Mouse (Mus musculus): ENCODE data around the gene Slc24a3. TPM values are rescaled to one million over a fixed set of nuclear protein-coding genes. Genes with fewer than 3 reads are reported as not detected.

The Slc24a3 gene
- total and polyA plus RNA-seq, 2 experiments from 2014 or later, result 27.0 to 40.6 TPM

GRCm38 (mm10) chr2:145225640-145226039, 58.1 kb downstream of the Slc24a3 start:
- Histone ChIP-seq H3K36me3 (ENCODE audit: insufficient read depth) (no peaks in the 10 kb centered on the region), H3K4me3 (ENCODE audit: low read depth, low read length) (no peak overlapping the region), H3K27ac (ENCODE audit: low read depth, low read length) (no peak overlapping the region), H3K4me1 (ENCODE audit: insufficient read depth) (no peaks in the 10 kb centered on the region), H3K9me3 (ENCODE audit: low read length) (no peaks in the 10 kb centered on the region), H3K9ac (no peak overlapping the region), H3K27me3 (ENCODE audit: insufficient read depth, low read length) (no peaks in the 10 kb centered on the region), H3K4me2 (ENCODE audit: low read depth) (no peak overlapping the region)
- 81% methylated on average over 3 of the region's 3 CpGs for WGBS
- no peak for DNase-seq
- TF ChIP-seq CTCF (IDR thresholded peaks at IDR 0.05; ENCODE audit: low read depth), result no peak
- no peak for ATAC-seq

- no peak overlapping the region for H3K4me2 ChIP-seq (ENCODE audit: low read depth)
- DNase-seq, result no peak
- no peaks in the 10 kb centered on the region for H3K9me3 ChIP-seq (ENCODE audit: low read length)
- H3K9ac ChIP-seq, result no peak overlapping the region
- H3K4me1 ChIP-seq (ENCODE audit: insufficient read depth), result no peaks in the 10 kb centered on the region
- H3K27ac ChIP-seq (ENCODE audit: low read depth, low read length), result no peak overlapping the region
- no peak for ATAC-seq
- 89% methylated on average over 1 of the region's 1 CpGs for WGBS
- no peaks in the 10 kb centered on the region for H3K27me3 ChIP-seq (ENCODE audit: insufficient read depth, low read length)
- H3K36me3 ChIP-seq (ENCODE audit: insufficient read depth), result no peaks in the 10 kb centered on the region
- H3K4me3 ChIP-seq (ENCODE audit: low read depth, low read length), result no peak overlapping the region
- no peak for TF ChIP-seq CTCF (IDR thresholded peaks at IDR 0.05; ENCODE audit: low read depth)
Measured at GRCm38 (mm10) chr2:145226100-145226499, 58.5 kb downstream of the Slc24a3 start.

- Histone ChIP-seq H3K27me3 (ENCODE audit: insufficient read depth, low read length) (no peaks in the 10 kb centered on the region), H3K27ac (ENCODE audit: low read depth, low read length) (no peak overlapping the region), H3K36me3 (ENCODE audit: insufficient read depth) (no peaks in the 10 kb centered on the region), H3K4me1 (ENCODE audit: insufficient read depth) (no peaks in the 10 kb centered on the region), H3K9ac (no peak overlapping the region), H3K4me3 (ENCODE audit: low read depth, low read length) (no peak overlapping the region), H3K9me3 (ENCODE audit: low read length) (no peaks in the 10 kb centered on the region), H3K4me2 (ENCODE audit: low read depth) (no peak overlapping the region)
- 78% methylated on average over 5 of the region's 5 CpGs for WGBS
- no peak for DNase-seq
- ATAC-seq, result no peak
- TF ChIP-seq CTCF (IDR thresholded peaks at IDR 0.05; ENCODE audit: low read depth), result no peak
Measured at GRCm38 (mm10) chr2:145227351-145227750, 59.8 kb downstream of the Slc24a3 start.

- no peak overlapping the region for H3K4me3 ChIP-seq (ENCODE audit: low read depth, low read length)
- H3K27ac ChIP-seq (ENCODE audit: low read depth, low read length), result no peak overlapping the region
- H3K27me3 ChIP-seq (ENCODE audit: insufficient read depth, low read length), result no peaks in the 10 kb centered on the region
- no peaks in the 10 kb centered on the region for H3K4me1 ChIP-seq (ENCODE audit: insufficient read depth)
- DNase-seq, result no peak
- ATAC-seq, result no peak; the same call in 1 of the 2 replicates
- no peaks in the 10 kb centered on the region for H3K36me3 ChIP-seq (ENCODE audit: insufficient read depth)
- H3K4me2 ChIP-seq (ENCODE audit: low read depth), result no peak overlapping the region
- no peaks in the 10 kb centered on the region for H3K9me3 ChIP-seq (ENCODE audit: low read length)
- WGBS, result 64% methylated on average over 6 of the region's 6 CpGs
- TF ChIP-seq CTCF (IDR thresholded peaks at IDR 0.05; ENCODE audit: low read depth), result no peak
- H3K9ac ChIP-seq, result no peak overlapping the region
Measured at GRCm38 (mm10) chr2:145232764-145233484, 65.4 kb downstream of the Slc24a3 start.

GRCm38 (mm10) chr2:145233547-145234398, 66.2 kb downstream of the Slc24a3 start:
- WGBS, result 58% methylated on average over 7 of the region's 7 CpGs
- Histone ChIP-seq H3K4me3 (ENCODE audit: low read depth, low read length) (no peak overlapping the region), H3K4me1 (ENCODE audit: insufficient read depth) (no peaks in the 10 kb centered on the region), H3K9me3 (ENCODE audit: low read length) (no peaks in the 10 kb centered on the region), H3K27me3 (ENCODE audit: insufficient read depth, low read length) (no peaks in the 10 kb centered on the region), H3K4me2 (ENCODE audit: low read depth) (no peak overlapping the region), H3K9ac (no peak overlapping the region), H3K36me3 (ENCODE audit: insufficient read depth) (no peaks in the 10 kb centered on the region), H3K27ac (ENCODE audit: low read depth, low read length) (no peak overlapping the region)
- ATAC-seq (no peak), DNase-seq (peak; percentile 12)
- no peak for TF ChIP-seq CTCF (IDR thresholded peaks at IDR 0.05; ENCODE audit: low read depth)

GRCm38 (mm10) chr2:145246384-145246783, 78.8 kb downstream of the Slc24a3 start:
- Histone ChIP-seq H3K4me1 (ENCODE audit: insufficient read depth) (no peaks in the 10 kb centered on the region), H3K4me3 (ENCODE audit: low read depth, low read length) (no peak overlapping the region), H3K4me2 (ENCODE audit: low read depth) (no peak overlapping the region), H3K9ac (no peak overlapping the region), H3K36me3 (ENCODE audit: insufficient read depth) (no peaks in the 10 kb centered on the region), H3K27ac (ENCODE audit: low read depth, low read length) (no peak overlapping the region), H3K27me3 (ENCODE audit: insufficient read depth, low read length) (no peaks in the 10 kb centered on the region), H3K9me3 (ENCODE audit: low read length) (no peaks in the 10 kb centered on the region)
- DNase-seq (no peak), ATAC-seq (no peak)
- TF ChIP-seq CTCF (IDR thresholded peaks at IDR 0.05; ENCODE audit: low read depth), result no peak
- whole genome bisulfite sequencing, result 95% methylated on average over 4 of the region's 4 CpGs

GRCm38 (mm10) chr2:145248185-145248584, 80.6 kb downstream of the Slc24a3 start:
- Histone ChIP-seq H3K36me3 (ENCODE audit: insufficient read depth) (no peaks in the 10 kb centered on the region), H3K27me3 (ENCODE audit: insufficient read depth, low read length) (no peaks in the 10 kb centered on the region), H3K9me3 (ENCODE audit: low read length) (no peaks in the 10 kb centered on the region), H3K4me1 (ENCODE audit: insufficient read depth) (no peaks in the 10 kb centered on the region), H3K4me2 (ENCODE audit: low read depth) (no peak overlapping the region), H3K4me3 (ENCODE audit: low read depth, low read length) (no peak overlapping the region), H3K27ac (ENCODE audit: low read depth, low read length) (no peak overlapping the region), H3K9ac (no peak overlapping the region)
- no peak for TF ChIP-seq CTCF (IDR thresholded peaks at IDR 0.05; ENCODE audit: low read depth)
- ATAC-seq (no peak), DNase-seq (no peak)
- WGBS, result 71% methylated on average over 3 of the region's 3 CpGs
